Mouse (Mus musculus): ENCODE data around the gene Endov.

DNA sequence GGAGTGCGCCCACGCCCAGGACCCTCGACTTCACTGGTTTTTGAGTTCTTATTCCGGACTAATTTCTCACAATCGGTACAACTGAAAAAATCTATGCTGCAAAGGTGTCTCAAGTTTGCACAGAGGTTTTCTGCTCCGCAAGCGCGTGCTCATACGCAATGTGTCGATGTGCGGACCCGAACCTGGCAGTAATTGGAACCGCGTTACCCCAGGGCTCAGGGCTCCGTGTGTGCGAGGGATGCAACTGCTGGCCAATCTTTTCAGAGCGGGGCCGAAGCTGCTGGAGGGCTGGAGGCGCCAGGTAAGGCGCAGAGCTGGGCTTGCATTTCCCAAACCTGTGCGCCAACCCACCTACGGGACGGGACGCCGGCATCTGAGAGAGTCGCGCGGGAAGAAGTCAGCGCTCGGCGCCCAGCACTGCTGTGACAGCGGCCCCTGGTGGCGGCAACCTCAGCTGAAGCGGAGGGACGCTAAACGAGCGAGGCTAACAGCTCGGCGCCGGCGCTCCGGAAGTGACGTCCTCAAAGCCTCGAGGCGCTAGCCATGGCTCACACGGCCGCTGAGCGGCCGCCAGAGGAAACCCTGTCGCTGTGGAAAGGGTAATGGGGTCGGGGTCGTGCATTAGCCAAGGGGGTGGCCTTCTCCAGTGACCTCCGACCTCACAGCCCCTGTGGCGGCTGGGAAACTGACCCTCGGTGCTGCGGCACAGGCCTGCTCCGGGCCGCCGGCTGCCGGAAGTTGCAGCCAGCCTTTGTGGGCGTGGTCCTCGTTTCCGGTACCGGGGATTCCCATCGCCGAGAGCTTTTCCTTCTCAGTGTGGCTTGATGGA, at the start of gene Endov:
- peak; percentile 74; the same call in 1 of the 2 replicates for TF ChIP-seq CTCF (IDR thresholded peaks at IDR 0.05; ENCODE audit: low read depth, low read length)
- TF ChIP-seq GATA1 (IDR thresholded peaks at IDR 0.05; ENCODE audit: borderline replicate concordance, low read length) = no peak
- TF ChIP-seq TAL1 (conservative IDR thresholded peaks at IDR 0.05; ENCODE audit: low read depth, low read length) = no peak
- TF ChIP-seq GATA2 (IDR thresholded peaks at IDR 0.05; ENCODE audit: borderline replicate concordance, low read depth, low read length) = no peak
